Mouse (Mus musculus) testis, postnatal 14 days (tissue): ENCODE data around the gene Syt16.

Source experiments
- DNase-seq: peaks from one replicate; pipeline ENCODE4 v3.0.0; 2021; ENCODE audit warnings: low spot score

Syt16 gene

DNA sequence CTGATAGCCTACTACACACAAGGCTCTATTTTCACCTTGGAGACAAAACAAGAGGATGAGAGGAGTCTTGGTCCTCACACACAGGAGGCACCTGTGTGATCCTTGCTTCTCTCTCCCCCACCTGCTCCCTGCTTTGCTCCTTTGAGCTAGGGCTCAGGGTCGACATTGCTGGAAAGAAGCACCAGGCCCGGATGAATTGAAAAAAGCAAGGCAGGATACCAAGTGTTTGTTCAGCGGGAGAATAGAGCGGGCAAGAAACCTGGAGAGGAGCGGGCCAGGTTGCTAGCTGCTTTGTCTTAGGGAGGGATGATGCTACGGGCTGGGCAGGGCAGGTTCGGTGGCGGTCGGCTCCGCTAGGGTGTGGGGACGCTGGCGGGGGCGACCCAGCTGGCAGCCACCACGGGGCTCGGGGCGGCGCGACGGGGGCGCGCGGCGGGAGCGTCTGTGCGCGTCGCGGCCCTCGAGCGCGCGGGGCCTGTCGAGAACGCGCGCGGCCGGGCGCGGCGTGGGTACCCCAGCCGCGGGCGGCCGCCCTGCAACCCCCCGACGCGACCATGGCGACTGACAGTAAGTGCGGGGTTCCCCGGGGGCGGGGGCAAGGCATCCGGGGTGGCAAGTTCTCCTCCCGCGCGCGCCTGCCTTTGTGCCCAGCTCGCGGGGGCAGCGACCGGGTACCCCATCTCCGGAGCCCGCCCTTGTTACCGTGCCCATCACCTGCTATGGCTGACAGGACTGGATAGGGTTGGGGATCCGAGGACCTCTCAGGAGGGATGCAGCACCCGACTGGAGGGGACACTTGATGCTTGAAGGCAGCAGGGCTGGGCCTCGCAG, at the start of gene Syt16:
TSS of gene Syt16 (plus strand) at position 365 of the 831 bp plus-strand sequence.
- DNase-seq = no peak

DNA sequence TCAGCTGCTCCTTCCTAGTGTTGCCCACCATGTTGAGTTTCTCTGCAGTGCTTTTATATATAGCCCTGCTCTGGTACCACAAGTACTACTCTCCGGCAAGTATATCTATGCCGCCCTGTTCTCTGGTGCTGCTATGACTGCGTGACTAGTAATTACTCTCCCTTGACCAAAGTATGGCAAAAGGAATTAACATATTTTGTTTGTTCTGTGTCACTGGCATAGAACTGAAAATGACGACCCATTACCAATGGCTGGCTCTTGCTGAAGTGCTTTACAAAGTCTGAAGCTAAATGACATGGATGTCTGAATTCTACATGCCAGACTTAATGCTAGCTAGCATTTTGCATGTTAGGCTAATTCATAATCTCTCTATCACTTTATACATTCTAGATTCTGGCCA, 49.0 kb upstream of the Syt16 start:
- DNase-seq = no peak

DNA sequence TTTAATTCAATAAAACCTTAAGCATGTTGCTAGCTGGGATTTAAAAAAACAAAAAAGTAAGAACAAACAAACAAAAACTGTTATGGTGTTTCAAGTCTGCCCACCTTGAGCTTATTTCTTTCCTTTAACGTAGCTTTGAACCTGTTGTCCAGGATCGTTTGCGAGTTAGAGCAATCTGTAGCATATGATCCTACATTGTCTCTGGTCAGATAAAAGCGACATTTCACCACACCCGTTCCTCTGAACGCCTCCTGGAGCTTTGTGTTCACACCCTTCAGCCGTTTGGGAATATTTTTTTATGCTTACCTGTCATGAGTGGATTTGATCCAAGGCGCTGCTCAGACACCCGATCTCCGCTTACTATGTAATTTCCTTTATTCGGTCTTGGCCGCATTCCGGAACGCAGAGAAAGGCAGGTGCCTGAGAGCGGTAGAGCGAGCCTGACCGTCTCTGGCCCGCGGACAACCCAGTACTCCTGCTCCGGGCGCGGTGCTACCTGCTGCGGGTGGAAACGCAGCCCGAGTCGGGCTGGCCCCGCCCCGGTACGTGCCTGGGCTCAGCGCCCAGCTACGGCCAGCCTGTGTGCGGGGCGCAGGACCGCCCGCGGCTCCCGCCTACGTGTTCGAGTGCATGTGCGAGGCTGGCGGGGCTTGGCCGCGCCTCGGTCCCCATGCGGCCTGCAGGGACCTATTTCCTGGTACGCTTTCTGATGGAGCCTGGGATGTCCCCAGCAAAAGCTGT, 48.0 kb upstream of the Syt16 start:
- DNase-seq = peak; percentile 56

- peak; percentile 45 for DNase-seq
Measured at GRCm38 (mm10) chr12:73952879-73953278, 44.6 kb upstream of the Syt16 start.

GRCm38 (mm10) chr12:73953420-73954186, 43.9 kb upstream of the Syt16 start:
- DNase-seq = no peak

DNA sequence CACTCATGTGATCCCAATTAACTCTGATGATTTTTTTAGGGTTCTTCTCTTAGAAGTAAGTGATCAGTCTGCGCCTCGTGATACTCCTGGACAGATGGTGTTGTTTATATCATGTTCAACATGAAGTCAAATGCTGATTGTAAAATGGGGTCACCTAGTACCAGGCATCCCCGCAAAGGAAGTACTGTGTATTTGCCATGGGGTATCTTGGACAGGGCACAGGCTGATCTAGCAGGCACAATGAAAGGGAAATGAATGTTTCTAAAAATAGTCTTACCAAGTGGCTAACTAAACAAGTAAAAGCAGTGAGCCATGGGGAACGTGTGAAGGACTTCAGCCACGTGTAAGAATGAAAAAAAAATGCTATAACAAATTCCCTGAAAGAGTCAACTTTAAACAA, 42.7 kb upstream of the Syt16 start:
- DNase-seq = no peak

- DNase-seq = no peak
Measured at GRCm38 (mm10) chr12:73957676-73958075, 39.8 kb upstream of the Syt16 start.

- no peak for DNase-seq
Measured at GRCm38 (mm10) chr12:73958830-73959229, 38.6 kb upstream of the Syt16 start.

DNA sequence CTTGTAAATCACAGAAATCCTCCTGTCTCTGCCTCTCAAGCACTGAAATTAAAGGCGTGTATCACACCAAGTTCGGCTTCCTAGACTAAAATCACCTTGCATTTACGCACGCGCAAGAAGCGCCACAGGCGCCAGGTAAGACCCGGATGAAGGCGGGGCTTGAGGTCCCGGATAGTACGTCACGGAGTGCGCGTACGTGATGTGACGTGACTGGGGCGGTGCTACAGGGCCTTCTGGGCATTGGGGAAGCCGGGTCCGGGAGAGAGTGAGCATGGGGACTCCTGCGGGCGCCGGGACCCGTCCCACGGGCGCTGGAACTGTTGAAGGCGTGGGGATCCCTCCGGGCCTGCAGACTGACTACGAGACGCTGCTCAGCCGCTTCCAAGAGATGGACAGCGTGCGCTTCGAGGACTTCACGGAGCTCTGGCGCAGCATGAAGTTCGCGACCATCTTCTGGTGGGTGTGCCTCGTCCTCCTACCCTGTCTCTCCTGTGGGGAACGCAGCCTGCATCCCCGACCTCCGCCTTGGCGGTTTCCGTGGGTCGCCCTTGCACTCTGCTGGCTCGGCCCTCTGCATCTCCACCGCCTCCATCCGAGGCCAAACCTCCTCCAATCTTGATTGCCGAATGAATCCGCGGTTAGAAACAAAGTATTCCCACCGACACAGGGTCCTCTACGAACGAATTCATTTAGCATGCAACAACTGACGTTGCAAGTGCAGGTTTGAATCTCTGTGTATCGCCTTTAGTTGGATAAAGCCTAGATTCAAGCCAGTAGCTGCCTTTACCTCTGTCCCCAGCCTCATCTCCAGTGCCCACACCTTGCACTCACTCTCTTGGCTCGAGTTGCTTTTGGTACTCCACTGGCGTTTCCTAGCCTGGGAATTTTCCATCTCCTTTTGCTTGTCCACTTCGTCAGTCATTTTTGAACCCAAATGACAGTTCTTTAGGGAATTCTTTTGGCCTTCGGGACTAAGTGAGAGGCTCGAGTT, 32.9 kb upstream of the Syt16 start, which contains the start of gene Snapc1:
TSS of gene Snapc1 (plus strand) at position 191 of the 991 bp plus-strand sequence.
- peak; percentile 97 for DNase-seq

GRCm38 (mm10) chr12:73969142-73969541, 28.3 kb upstream of the Syt16 start:
- no peak for DNase-seq

DNA sequence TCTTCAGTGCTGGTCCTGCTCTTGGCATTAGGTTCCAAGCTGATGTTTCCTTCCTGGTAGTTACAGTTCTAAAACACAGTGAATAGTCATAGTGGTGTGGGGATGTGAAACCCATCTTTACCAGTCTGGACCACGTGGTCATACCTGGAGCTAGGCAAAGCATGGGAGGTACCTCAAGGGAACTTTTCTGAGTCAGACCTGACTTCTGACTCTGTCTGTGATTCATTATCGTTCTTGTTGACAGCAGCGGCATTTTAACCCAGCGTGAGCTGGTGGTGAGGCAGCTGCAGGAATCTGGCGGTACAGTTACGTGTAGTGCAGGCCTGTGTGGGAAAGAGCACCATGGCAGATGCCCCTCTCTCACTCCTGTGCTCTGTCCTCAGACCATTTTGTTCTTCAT, 22.9 kb upstream of the Syt16 start:
- no peak for DNase-seq

DNA sequence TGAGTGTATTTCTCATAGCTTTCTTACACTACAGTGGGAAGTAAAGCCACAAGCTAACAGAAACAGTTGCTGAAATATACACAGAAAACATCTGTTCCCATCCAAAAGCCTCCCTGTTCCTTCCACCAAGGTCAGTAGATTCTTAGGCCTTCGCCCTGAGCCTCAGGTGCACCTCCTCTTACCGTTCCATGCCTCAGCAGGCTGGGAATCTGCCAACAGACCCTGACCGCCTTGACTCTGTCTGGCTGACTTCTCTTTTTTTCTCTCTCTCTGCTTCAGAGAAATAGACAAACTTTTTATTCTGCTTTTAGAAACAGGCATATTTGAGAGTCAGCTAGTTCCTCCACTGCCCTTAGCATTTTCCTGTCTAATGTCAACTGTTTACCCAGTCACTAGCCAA, 19.3 kb upstream of the Syt16 start:
- no peak for DNase-seq

DNA sequence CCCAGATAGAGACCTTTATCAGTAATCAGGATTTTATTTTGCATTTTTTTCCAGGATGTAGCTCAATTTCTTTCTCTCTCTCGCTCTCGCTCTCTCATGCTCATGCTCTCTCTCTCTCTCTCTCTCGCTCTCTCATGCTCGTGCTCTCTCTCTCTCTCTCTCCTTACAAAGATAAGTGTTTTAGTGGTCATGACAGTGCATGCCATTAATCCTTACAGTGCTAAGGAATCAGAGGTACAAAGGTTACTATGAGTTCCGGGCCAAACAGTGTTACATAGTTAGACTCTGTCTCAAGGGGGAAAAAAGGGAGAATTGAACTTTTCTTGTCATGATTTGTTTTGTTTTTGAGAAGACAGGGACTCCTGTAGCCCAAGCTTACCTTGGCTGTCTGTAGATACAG, 17.8 kb upstream of the Syt16 start:
- DNase-seq = no peak

DNA sequence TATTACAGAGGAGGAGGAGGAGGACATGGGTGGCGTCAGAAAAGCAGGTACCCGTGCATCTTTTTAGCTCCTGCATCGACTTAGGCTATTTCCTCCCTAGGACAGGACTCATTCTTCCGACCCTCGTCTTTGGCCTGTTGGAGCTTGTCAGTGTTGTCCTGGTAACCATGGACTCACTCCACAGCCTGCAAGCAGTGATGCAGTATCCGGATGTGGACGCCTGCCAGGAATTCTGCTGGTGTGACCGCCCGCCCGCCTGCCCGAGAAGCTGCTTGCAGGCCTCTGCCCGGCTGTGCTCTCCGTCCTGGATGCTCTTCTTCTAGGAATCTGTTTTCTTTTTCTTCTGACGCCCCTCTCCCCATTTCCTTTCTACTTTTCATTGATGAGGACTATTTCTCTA, 14.9 kb upstream of the Syt16 start:
- DNase-seq = no peak

- DNase-seq = no peak
Measured at GRCm38 (mm10) chr12:73986299-73986698, 11.2 kb upstream of the Syt16 start.

DNA sequence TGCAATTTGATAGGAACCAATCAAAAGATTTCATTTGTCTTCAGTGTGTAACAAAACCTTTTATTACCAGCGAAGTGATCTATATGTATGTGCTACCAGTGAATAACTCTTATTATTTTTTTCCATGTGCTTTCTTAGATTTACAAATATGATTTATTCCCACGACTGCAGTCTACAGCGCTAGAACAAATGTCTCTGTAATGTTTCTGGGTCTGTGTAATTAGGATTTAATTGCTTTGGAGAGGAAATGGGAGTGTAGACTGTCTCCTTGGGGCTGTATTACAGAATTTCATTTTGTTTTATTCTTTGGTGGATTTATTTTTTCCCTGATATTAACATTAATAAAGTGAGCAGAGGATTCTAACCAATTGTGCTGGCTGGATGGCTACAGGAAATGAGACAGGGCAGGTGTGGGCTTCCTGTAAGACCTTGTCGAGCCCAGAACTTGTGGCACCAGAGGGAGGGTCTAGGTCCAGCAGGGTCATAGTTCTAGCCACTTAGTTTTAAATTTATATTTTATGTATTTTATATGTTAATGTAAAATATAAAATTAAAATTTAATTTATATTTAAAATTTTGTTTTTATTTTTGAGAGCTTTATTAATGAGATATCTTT, 9.0 kb upstream of the Syt16 start:
- DNase-seq = no peak

- no peak for DNase-seq
Measured at GRCm38 (mm10) chr12:73989594-73989993, 7.9 kb upstream of the Syt16 start.

DNA sequence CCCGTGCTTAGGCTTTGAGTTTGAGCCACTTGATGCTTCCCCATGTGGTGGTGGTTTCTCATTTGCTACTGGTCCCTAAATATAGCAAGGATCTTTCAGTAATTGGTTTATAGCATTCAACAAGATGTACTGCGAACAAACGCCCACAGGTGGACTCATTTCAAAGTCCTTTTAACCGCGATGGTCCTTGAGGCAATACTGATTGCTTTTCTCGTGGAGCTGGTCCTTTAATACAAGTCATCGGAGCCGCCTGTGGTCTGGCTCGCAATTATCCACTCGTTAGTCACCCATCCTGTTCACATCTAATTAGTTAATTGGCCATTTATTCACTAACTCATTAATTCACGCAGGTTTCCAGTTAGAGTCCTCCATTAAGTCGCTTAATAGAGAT, 560 bp upstream of the Syt16 start:
- DNase-seq = no peak

GRCm38 (mm10) chr12:73998128-73998456, 631 bp downstream of the Syt16 start:
- DNase-seq = no peak

DNA sequence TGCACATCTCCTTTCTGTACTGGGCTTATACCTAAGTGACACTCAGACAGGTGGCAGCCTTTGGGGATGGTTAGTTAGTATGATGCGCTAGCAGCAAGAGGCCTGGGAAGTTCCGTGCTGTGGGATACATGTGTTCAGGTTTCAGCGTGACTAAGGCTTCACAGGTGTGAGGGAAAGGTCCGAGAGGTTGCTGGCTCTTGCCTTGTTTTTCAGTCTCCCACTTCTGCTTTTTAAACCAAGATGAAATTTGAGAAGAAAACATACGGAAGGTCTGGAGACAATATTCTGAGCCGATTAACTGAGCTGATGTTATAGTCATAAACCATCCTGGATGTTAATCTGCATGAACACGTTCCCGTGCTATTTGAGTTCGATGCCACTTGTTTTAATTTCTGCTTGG, 5.0 kb downstream of the Syt16 start:
- DNase-seq = no peak

GRCm38 (mm10) chr12:74009448-74009911, 12.0 kb downstream of the Syt16 start:
- DNase-seq = peak; percentile 19
